Comparison of ENCODE assay signal across 9 mouse cellular contexts in genomic region chr1:59142809-59143208, GRCm38 (mm10). TPM values are rescaled to one million over a fixed set of nuclear protein-coding genes. Genes with fewer than 3 reads are reported as not detected.
DNase-seq lines count a peak whose midpoint lies in the region; ATAC-seq lines count a peak whose summit lies in the region.
"Had no signal": no experiment of that assay in that cellular context is flagged by ENCODE, and none has a peak within 500 bp of the region (broad histone marks: within the 10 kb centered on the region; RNA-seq: fewer than 3 reads in every experiment).

No protein-coding gene starts in this region.

- peak; percentile 58 for DNase-seq in hindbrain, embryonic 14.5 days (ENCODE audit: low spot score)
- DNase-seq in CD4-positive helper T cell, adult 2 months (ENCODE audit: low read depth, low spot score), result peak; percentile 69
- DNase-seq in WW6 (ENCODE audit: low read depth, low spot score), result peak; percentile 20
- peak; percentile 46 for DNase-seq in embryo, embryonic 9.5 days (ENCODE audit: extremely low spot score)
- DNase-seq in kidney, postnatal 14 days, result peak; percentile 74
- peak; percentile 83 for DNase-seq in thymus, postnatal 14 days

- no peaks in the 10 kb centered on the region for H3K4me1 ChIP-seq in hindbrain, embryonic 14.5 days (replicated peaks; ENCODE audit: control insufficient read depth, insufficient read depth, low read length)
- H3K4me1 ChIP-seq in hindbrain, embryonic 16.5 days (ENCODE audit: control insufficient read depth, insufficient read depth, low read depth, low read length), result no peaks in the 10 kb centered on the region

- no peaks in the 10 kb centered on the region for H3K27me3 ChIP-seq in hindbrain, embryonic 14.5 days (ENCODE audit: control insufficient read depth, insufficient read depth, low read length)
- no peaks in the 10 kb centered on the region for H3K27me3 ChIP-seq in hindbrain, embryonic 16.5 days (replicated peaks; ENCODE audit: control insufficient read depth, insufficient read depth, low read length)

- no peaks in the 10 kb centered on the region for H3K36me3 ChIP-seq in hindbrain, embryonic 14.5 days (replicated peaks; ENCODE audit: control insufficient read depth, insufficient read depth)
- H3K36me3 ChIP-seq in hindbrain, embryonic 16.5 days (ENCODE audit: control insufficient read depth, insufficient read depth, low read length), result no peaks in the 10 kb centered on the region

- H3K4me2 ChIP-seq in hindbrain, embryonic 14.5 days (replicated peaks), result no peak overlapping the region
- no peak overlapping the region for H3K4me2 ChIP-seq in hindbrain, embryonic 16.5 days (ENCODE audit: low read length)

- H3K9ac ChIP-seq in hindbrain, embryonic 14.5 days, result no peak overlapping the region
- no peak overlapping the region for H3K9ac ChIP-seq in hindbrain, embryonic 16.5 days (ENCODE audit: low read depth, low read length)

- no peaks in the 10 kb centered on the region for H3K9me3 ChIP-seq in hindbrain, embryonic 14.5 days (ENCODE audit: control insufficient read depth, low read length)
- H3K9me3 ChIP-seq in hindbrain, embryonic 16.5 days (ENCODE audit: control insufficient read depth, low read length), result no peaks in the 10 kb centered on the region

- no peak for ATAC-seq in hindbrain, embryonic 14.5 days (ENCODE audit: low FRiP score)
- ATAC-seq in hindbrain, embryonic 16.5 days, result no peak
- peak; percentile 83 for ATAC-seq in monocyte, adult 5-6 weeks (replicated peaks; ENCODE audit: insufficient number of reproducible peaks, low FRiP score, low TSS enrichment, poor library complexity, severe bottlenecking)

- H3K4me3 ChIP-seq in hindbrain, embryonic 14.5 days (replicated peaks; ENCODE audit: low read length), result no peak overlapping the region
- no peak overlapping the region for H3K4me3 ChIP-seq in hindbrain, embryonic 16.5 days (ENCODE audit: low read length)

- no peak overlapping the region for H3K27ac ChIP-seq in hindbrain, embryonic 14.5 days
- H3K27ac ChIP-seq in hindbrain, embryonic 16.5 days (ENCODE audit: low read depth, low read length), result no peak overlapping the region
- H3K27ac ChIP-seq: macrophage had no signal

RNA-seq across cellular contexts. Expression of gene Mpp4, which starts 20.4 kb away (rescaled TPM):
- polyA plus RNA-seq in hindbrain, embryonic 14.5 days (2014; fragmentation: Nextera tagmentation; extraction: Ambion mirVana), result 1.1 and 1.4 TPM in 2 replicates
- polyA plus RNA-seq in hindbrain, embryonic 16.5 days (2015; fragmentation: Nextera tagmentation; extraction: Ambion mirVana), result 0.61 and 0.84 TPM in 2 replicates
- 0.38 to 1.1 TPM in 2 of 3 replicates, not detected in the other for total RNA-seq in monocyte, adult 5-6 weeks (2017)

RNA-seq across cellular contexts. Expression of gene Tmem237, which starts 22.6 kb away (rescaled TPM):
- polyA plus RNA-seq in hindbrain, embryonic 14.5 days (2014; fragmentation: Nextera tagmentation; extraction: Ambion mirVana), result 24.9 and 54.8 TPM in 2 replicates
- polyA plus RNA-seq in hindbrain, embryonic 16.5 days (2015; fragmentation: Nextera tagmentation; extraction: Ambion mirVana), result 44.2 and 51.0 TPM in 2 replicates
- 2.9 to 11.2 TPM (median 7.5 TPM) in 3 replicates for total RNA-seq in monocyte, adult 5-6 weeks (2017)

RNA-seq across cellular contexts. Expression of gene C2cd6, which starts 48.1 kb away (rescaled TPM):
- 4.5 TPM in 1 of 2 replicates, not detected in the other for polyA plus RNA-seq in hindbrain, embryonic 14.5 days (2014; fragmentation: Nextera tagmentation; extraction: Ambion mirVana)
- polyA plus RNA-seq in hindbrain, embryonic 16.5 days (2015; fragmentation: Nextera tagmentation; extraction: Ambion mirVana), result not detected in 2 replicates
- total RNA-seq in monocyte, adult 5-6 weeks (2017), result 0.86 TPM in 1 of 3 replicates, not detected in the others
- polyA plus RNA-seq: macrophage had no signal

Comparison
In these comparisons a context has a peak if more than half of its experiments do, and no peak if none do; other contexts are left out.
1. DNase-seq: peak in every context shown above with its lines; median percentile 83 in thymus, postnatal 14 days; 74 in kidney, postnatal 14 days; 69 in CD4-positive helper T cell, adult 2 months; 58 in hindbrain, embryonic 14.5 days; 46 in embryo, embryonic 9.5 days; 20 in WW6.